Mouse (Mus musculus) midbrain, embryonic 13.5 days (tissue): Measurements from ENCODE around the gene Fam189a1. TPM values are rescaled to one million over a fixed set of nuclear protein-coding genes. Genes with fewer than 3 reads are reported as not detected.
A peak's percentile ranks its signal among the peaks of the same experiment; 100 is the strongest.

Experiments
- ATAC-seq: fragments of 200-750 bp; cut with Nextera tagmentation; 2 replicates; pipeline ENCODE4 v1.8.0; 2017; ENCODE audit warnings: mild to moderate bottlenecking, moderate TSS enrichment, moderate library complexity
- H3K27ac ChIP-seq: fragments of 300-500 bp; sonication (generic); 2 replicates; pipeline ENCODE4 v1.5.1; 2015; ENCODE audit warnings: inconsistent platforms, mild to moderate bottlenecking, moderate library complexity
- H3K27me3 ChIP-seq: fragments of 300-500 bp; sonication (generic); 2 replicates; pipeline ENCODE4 v1.6.1; 2015; ENCODE audit warnings: mild to moderate bottlenecking, inconsistent platforms
- H3K36me3 ChIP-seq: fragments of 300-500 bp; sonication (generic); 2 replicates; pipeline ENCODE4 v1.6.1; 2015; ENCODE audit warnings: mild to moderate bottlenecking, inconsistent platforms
- H3K4me1 ChIP-seq: fragments of 300-500 bp; sonication (generic); replicated peaks from 2 replicates; pipeline ENCODE4 v1.6.1; 2015; ENCODE audit warnings: inconsistent platforms
- H3K4me2 ChIP-seq: fragments of 300-500 bp; sonication (generic); replicated peaks from 2 replicates; pipeline ENCODE4 v1.6.1; 2015; ENCODE audit warnings: moderate library complexity, mild to moderate bottlenecking, inconsistent platforms
- H3K4me3 ChIP-seq: fragments of 300-500 bp; sonication (generic); replicated peaks from 2 replicates; pipeline ENCODE4 v1.5.1; 2015; ENCODE audit warnings: mild to moderate bottlenecking, inconsistent platforms
- H3K9ac ChIP-seq: fragments of 300-500 bp; sonication (generic); replicated peaks from 2 replicates; pipeline ENCODE4 v1.6.1; 2015; ENCODE audit warnings: mild to moderate bottlenecking, inconsistent platforms
- H3K9me3 ChIP-seq: fragments of 300-500 bp; sonication (generic); 2 replicates; pipeline ENCODE4 v1.6.1; 2016; ENCODE audit warnings: mild to moderate bottlenecking, inconsistent platforms
- WGBS: fragments of 180-500 bp; shearing (Covaris S2); methylation state at CpG from one replicate; pipeline ENCODE4 v1.1.7; 2015; 5-methylcytosine and 5-hydroxymethylcytosine counted together
- polyA plus RNA-seq: library from polyadenylated mRNA; unstranded; fragments of >200 nt; fragmentation: Nextera tagmentation; extraction: Ambion mirVana; gene quantifications from 2 replicates; pipeline ENCODE4 v1.2.1, GENCODE M21; 2015

Fam189a1 gene
- polyA plus RNA-seq, 1 experiment from 2014 or later, result 5.9 TPM

DNA sequence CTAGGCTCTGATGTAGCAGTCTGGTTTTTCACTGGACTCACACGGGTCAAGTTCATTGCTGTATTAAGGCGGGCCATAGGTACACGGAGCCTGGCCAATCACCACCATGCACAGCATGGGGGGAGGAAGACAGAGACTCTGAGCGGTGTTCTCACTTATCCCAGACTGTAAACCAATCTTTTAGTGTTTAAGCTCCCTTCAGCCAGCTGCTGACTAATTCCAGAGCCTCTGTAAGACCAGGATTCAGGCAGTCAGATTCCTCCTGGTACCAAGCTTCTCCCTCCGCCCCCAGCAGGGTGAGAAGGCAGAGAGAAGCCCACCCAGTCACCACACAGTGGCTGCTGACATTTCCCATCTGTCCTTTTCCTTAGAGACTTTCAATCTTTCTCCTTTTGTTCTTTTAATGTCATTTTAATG, 260.7 kb downstream of the Fam189a1 start:
- Histone ChIP-seq H3K4me1 (peaks cover 7% of the 10 kb centered on the region; the same call in 1 of the 2 replicates), H3K9ac (0 out of 2 replicates have a peak overlapping the region, but pooled peaks have one; percentile 10), H3K27me3 (no peaks in the 10 kb centered on the region), H3K4me2 (no peak overlapping the region), H3K4me3 (no peak overlapping the region), H3K36me3 (no peaks in the 10 kb centered on the region), H3K27ac (peak overlapping the region; percentile 6; the same call in 1 of the 2 replicates), H3K9me3 (no peaks in the 10 kb centered on the region)
- WGBS, result 62% methylated on average over 5 of the region's 5 CpGs
- ATAC-seq, result peak; percentile 50; the same call in 1 of the 2 replicates

DNA sequence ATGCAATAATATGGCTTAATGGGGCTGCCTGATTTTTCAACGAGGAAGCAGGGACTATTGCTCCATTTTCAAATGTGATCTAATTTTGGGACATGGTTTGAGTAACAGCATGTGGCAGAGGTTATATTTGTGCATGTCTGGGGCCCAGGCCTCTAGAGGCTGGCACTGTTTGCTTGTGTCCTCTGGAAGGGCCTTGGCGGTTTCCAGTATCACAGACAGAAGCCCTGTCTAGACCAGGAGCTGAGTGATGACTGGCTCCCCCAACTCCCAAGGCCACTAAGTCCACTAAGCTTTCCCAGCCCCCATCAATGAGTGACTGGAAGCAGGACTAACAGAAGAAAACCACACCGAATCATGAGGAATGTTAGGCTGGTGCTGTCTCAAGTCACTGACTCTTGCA, 265.2 kb downstream of the Fam189a1 start:
- no peak overlapping the region for H3K4me3 ChIP-seq
- H3K9me3 ChIP-seq, result no peaks in the 10 kb centered on the region
- no peak for ATAC-seq
- 90% methylated on average over 3 of the region's 3 CpGs for WGBS
- H3K27me3 ChIP-seq, result no peaks in the 10 kb centered on the region
- H3K27ac ChIP-seq, result no peak overlapping the region
- no peak overlapping the region for H3K4me2 ChIP-seq
- H3K36me3 ChIP-seq, result no peaks in the 10 kb centered on the region
- H3K9ac ChIP-seq, result no peak overlapping the region
- H3K4me1 ChIP-seq, result peaks cover 7% of the 10 kb centered on the region; the same call in 1 of the 2 replicates

DNA sequence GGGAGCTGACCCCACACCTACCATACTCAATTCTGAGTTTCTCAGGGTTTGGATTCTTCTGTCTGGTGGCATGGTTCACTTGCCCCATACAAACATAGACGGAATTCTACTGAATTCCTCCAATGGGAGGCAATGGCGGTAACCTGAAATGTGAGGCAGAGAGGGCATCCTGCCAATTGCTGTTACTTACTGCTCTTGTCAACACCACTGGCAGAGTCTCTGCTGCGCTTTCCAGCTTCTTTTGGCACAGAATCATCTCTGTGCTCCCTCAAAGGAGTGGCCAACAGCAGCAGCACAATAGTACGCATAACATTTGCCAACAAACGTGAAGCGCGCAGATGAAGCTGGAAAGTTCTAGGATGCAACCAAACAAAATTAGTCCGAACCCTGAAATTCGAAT, 266.5 kb downstream of the Fam189a1 start:
- H3K9me3 ChIP-seq, result no peaks in the 10 kb centered on the region
- ATAC-seq, result no peak
- no peak overlapping the region for H3K4me3 ChIP-seq
- H3K27ac ChIP-seq, result no peak overlapping the region
- H3K9ac ChIP-seq, result no peak overlapping the region
- no peaks in the 10 kb centered on the region for H3K4me1 ChIP-seq
- H3K27me3 ChIP-seq, result no peaks in the 10 kb centered on the region
- 85% methylated on average over 9 of the region's 9 CpGs for WGBS
- H3K4me2 ChIP-seq, result no peak overlapping the region
- no peaks in the 10 kb centered on the region for H3K36me3 ChIP-seq

DNA sequence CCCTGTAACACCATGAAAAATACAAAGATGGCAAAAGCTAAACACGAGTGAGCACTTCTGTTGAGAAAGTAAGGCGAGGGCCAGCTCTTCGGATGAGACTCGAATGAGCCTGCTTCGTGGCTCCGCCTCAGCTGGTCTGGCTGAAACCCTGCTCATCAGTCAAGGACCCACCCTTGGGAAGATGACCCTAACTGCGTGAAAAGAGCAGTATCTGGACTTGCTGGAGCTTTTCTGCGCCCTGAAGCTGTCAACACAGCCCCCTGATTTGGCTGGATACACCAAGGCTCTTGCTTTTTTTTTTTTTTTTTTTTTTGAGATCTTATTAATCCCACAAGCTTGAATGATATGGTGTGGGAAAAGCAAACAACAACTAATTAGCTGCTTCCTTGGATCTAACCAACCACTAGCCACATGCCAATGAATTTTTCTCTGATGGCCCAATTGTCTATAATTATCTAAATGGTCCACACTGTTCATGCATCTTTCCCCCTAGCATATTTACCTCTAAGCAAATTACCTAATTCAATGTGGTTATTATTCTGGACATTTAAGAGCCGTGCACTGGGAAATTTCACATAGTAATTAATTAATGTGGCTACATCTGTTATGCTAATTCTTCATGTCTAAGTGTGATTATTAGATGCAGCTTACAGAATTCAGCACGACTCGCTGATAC, 272.0 kb downstream of the Fam189a1 start:
- no peaks in the 10 kb centered on the region for H3K9me3 ChIP-seq
- H3K4me1 ChIP-seq, result no peaks in the 10 kb centered on the region
- WGBS, result 67% methylated on average over 11 of the region's 11 CpGs
- H3K27me3 ChIP-seq, result no peaks in the 10 kb centered on the region
- H3K36me3 ChIP-seq, result no peaks in the 10 kb centered on the region
- H3K4me2 ChIP-seq, result no peak overlapping the region
- no peak overlapping the region for H3K9ac ChIP-seq
- ATAC-seq, result peak; percentile 79
- H3K27ac ChIP-seq, result no peak overlapping the region
- no peak overlapping the region for H3K4me3 ChIP-seq

DNA sequence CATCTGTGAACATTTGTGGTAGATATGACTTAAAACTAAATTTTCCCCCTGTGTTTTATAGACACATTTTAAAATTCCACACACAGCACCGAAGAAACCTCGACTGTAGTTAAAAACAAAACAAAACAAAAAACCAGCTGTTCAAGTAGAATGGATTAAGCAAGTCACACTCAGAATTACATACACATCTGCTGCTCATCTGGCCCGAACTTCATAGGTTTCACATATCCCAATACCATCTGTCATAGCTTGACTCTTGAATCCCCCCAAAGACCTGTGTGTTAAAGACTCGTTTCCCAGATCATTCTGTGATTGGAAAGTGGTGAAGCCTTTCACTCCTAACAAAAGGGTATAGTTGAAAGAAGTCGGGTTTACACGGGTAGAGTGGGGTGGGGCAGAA, 274.1 kb downstream of the Fam189a1 start:
- no peak overlapping the region for H3K9ac ChIP-seq
- no peaks in the 10 kb centered on the region for H3K27me3 ChIP-seq
- no peak overlapping the region for H3K4me3 ChIP-seq
- H3K9me3 ChIP-seq, result no peaks in the 10 kb centered on the region
- ATAC-seq, result no peak
- no peaks in the 10 kb centered on the region for H3K4me1 ChIP-seq
- no peak overlapping the region for H3K27ac ChIP-seq
- H3K4me2 ChIP-seq, result no peak overlapping the region
- WGBS, result 76% methylated on average over 6 of the region's 6 CpGs
- no peaks in the 10 kb centered on the region for H3K36me3 ChIP-seq

DNA sequence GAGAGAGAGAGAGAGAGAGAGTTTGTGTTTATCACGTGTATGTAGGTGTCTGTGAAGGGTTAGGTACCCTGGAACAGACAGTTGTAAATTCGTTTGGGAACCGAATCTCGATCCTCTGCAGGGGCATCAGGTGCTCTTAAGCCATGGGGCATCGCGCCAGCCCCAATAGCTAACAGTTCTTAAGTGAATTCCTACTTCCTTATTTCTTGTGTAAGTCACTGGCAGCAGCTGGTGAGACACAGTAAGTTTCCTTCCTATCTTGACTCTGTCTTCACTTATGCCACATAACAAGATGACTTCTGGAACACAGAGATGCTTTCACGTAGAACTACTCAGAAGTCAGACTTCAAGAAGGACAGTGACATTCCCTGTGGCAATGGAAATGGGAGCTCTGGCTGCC, 275.0 kb downstream of the Fam189a1 start:
- no peak for ATAC-seq
- H3K27me3 ChIP-seq, result no peaks in the 10 kb centered on the region
- 83% methylated on average over 7 of the region's 7 CpGs for WGBS

DNA sequence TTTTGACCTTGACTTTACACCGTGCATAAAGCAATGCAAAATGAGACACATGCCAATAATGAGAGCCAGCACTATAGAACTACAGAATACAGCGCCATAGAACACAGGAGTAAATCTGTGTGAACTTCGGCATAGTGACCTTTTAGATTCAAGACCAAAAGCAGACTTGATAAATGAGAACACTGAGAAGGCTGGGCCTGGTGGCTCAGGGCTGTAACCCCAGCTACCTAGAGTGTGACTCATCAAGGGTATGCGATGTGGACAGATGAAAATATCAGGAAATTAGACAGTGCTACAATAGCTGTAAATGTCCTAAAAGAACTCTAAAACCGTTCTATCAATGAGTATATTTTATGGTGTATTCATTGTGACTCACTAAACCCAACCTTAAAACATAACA, 276.0 kb downstream of the Fam189a1 start:
- H3K9me3 ChIP-seq, result no peaks in the 10 kb centered on the region
- H3K4me2 ChIP-seq, result no peak overlapping the region
- H3K9ac ChIP-seq, result no peak overlapping the region
- WGBS, result 91% methylated on average over 5 of the region's 5 CpGs
- no peak overlapping the region for H3K27ac ChIP-seq
- H3K36me3 ChIP-seq, result no peaks in the 10 kb centered on the region
- no peak for ATAC-seq
- H3K27me3 ChIP-seq, result no peaks in the 10 kb centered on the region
- H3K4me1 ChIP-seq, result no peaks in the 10 kb centered on the region
- H3K4me3 ChIP-seq, result no peak overlapping the region

More for the DNA sequence above, 275.0 kb downstream of the Fam189a1 start:
- Histone ChIP-seq H3K36me3 (no peaks in the 10 kb centered on the region), H3K9me3 (no peaks in the 10 kb centered on the region), H3K4me1 (no peaks in the 10 kb centered on the region), H3K4me2 (no peak overlapping the region), H3K9ac (no peak overlapping the region), H3K27ac (no peak overlapping the region), H3K4me3 (no peak overlapping the region)

DNA sequence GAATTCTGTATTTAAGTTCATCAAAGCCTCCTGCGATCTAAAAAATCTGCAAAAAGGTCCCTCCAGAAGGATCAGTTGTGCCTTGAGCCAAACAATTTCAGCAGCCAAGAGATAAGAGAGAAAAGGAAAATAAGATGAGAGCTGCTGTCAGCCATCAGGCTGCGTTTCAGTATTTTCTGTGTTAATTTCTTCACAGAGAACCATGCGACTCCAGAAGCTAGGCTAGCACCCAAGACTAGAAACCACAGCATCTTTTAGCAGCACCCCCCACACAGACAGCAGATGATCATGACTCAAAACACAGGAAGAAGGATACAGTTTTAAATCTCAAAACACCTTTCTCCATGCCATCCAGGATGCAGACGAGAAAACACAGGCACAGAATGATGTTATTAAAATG, 281.4 kb downstream of the Fam189a1 start:
- no peak overlapping the region for H3K9ac ChIP-seq
- H3K27me3 ChIP-seq, result no peaks in the 10 kb centered on the region
- H3K36me3 ChIP-seq, result no peaks in the 10 kb centered on the region
- no peak overlapping the region for H3K4me2 ChIP-seq
- no peaks in the 10 kb centered on the region for H3K9me3 ChIP-seq
- H3K4me3 ChIP-seq, result no peak overlapping the region
- H3K4me1 ChIP-seq, result peaks cover 21% of the 10 kb centered on the region
- no peak overlapping the region for H3K27ac ChIP-seq
- WGBS, result 89% methylated on average over 4 of the region's 4 CpGs
- no peak for ATAC-seq

DNA sequence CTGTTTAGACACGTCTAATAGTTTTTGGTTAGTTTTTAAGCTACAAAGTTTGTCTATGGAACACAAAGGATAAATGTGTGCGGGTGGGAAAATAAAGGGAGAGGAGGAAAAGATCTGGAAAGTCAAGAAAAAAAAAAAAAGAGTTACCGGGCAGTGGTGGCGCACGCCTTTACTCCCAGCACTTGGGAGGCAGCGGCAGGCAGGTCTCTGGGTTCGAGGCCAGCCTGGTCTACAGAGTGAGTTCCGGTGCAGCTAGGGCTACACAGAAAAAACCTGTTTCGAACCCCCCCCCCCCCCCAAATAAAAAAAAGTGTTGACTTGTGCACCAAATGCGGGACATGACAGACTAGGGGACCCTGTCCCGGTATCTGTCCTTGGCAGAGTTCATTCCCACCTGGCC, 283.1 kb downstream of the Fam189a1 start:
- Histone ChIP-seq H3K4me3 (peak overlapping the region; percentile 89), H3K9ac (no peak overlapping the region; the same call in 1 of the 2 replicates), H3K4me1 (peaks cover 34% of the 10 kb centered on the region), H3K27me3 (no peaks in the 10 kb centered on the region), H3K4me2 (peak overlapping the region; percentile 93), H3K27ac (peak overlapping the region; percentile 77), H3K9me3 (no peaks in the 10 kb centered on the region), H3K36me3 (no peaks in the 10 kb centered on the region)
- ATAC-seq, result peak; percentile 22
- 41% methylated on average over 11 of the region's 11 CpGs for WGBS

DNA sequence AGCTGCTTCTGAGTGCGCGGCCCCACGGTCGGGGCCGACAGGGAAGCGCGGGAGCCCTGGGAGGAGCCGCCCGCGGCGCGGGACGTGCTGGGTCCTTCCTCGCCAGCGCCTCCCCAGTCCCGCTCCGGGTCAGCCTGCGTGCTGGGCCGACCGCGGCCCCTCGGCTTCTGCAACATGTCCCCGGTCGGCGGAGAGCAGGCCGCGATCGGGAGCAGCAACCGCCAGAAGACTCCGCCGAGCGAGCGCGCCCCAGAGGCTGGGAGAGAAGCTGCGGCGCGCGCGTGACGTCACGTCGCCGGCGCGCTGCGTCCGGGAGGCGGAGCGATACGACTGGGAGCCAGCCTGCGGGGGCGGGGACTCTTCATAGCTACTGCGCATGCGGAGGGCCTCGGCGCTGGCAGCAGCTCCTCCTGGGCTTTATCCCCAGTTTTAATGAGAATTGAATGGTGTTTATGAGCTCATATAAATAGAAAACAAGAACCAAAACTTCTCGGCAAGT, 283.6 kb downstream of the Fam189a1 start, which contains the start of gene Nsmce3:
TSS of gene Nsmce3 (minus strand) at position 255 of the 499 bp plus-strand sequence.
- peak within 1 kb of the TSS; percentile 95 for H3K9ac ChIP-seq
- peak; percentile 94 for ATAC-seq
- H3K27ac ChIP-seq, result peak within 1 kb of the TSS; percentile 95
- H3K4me3 ChIP-seq, result peak within 1 kb of the TSS; percentile 89
- WGBS, result under 1% methylated on average over 57 of the region's 57 CpGs
- H3K4me2 ChIP-seq, result peak within 1 kb of the TSS; percentile 93
- no peaks in the 10 kb centered on the region for H3K9me3 ChIP-seq
- H3K27me3 ChIP-seq, result no peaks in the 10 kb centered on the region
- H3K4me1 ChIP-seq, result peaks cover 34% of the 10 kb centered on the region
- H3K36me3 ChIP-seq, result no peaks in the 10 kb centered on the region

DNA sequence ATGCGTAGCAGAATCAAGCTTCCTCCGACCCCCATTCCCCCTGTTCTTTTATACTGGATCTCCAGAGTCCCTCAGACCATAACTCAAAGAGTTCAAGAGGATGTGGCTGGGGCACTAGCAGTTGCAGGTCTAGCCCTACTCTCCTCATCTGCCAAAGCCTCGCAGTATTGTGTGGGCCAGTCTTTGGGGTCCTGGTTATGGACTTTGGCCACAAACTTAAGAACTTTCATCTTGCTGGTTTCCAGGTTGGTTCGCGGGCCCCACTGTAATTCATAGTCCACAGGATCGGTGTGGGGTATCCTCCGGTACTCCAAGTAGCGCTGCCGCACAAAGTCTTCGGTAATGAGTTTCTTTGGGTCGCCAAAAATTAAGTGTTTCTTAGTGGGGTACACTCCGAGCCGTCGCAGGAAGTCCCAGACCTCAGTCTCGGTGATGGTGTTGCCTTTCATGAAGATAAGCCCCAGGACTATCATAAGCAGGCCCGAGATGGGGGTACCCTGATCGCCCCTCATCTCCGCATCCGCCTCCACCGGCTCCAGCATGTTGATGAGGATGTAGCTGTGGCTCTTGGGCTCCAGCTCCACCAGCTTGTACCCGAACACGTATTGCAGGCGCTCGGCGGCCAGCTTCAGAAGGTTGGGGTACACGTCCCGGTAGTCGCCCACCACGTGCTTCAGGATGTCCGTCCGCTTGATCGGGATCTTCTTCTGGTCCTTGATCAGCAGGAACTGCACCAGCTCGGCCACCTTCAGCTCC, 284.2 kb downstream of the Fam189a1 start:
- peaks cover 34% of the 10 kb centered on the region for H3K4me1 ChIP-seq
- H3K36me3 ChIP-seq, result no peaks in the 10 kb centered on the region
- peak; percentile 74 for ATAC-seq
- peak overlapping the region; percentile 95 for H3K27ac ChIP-seq
- no peaks in the 10 kb centered on the region for H3K9me3 ChIP-seq
- H3K4me3 ChIP-seq, result peak overlapping the region; percentile 89
- WGBS, result under 1% methylated on average over 33 of the region's 33 CpGs
- H3K9ac ChIP-seq, result peak overlapping the region; percentile 95
- no peaks in the 10 kb centered on the region for H3K27me3 ChIP-seq
- H3K4me2 ChIP-seq, result peak overlapping the region; percentile 93

DNA sequence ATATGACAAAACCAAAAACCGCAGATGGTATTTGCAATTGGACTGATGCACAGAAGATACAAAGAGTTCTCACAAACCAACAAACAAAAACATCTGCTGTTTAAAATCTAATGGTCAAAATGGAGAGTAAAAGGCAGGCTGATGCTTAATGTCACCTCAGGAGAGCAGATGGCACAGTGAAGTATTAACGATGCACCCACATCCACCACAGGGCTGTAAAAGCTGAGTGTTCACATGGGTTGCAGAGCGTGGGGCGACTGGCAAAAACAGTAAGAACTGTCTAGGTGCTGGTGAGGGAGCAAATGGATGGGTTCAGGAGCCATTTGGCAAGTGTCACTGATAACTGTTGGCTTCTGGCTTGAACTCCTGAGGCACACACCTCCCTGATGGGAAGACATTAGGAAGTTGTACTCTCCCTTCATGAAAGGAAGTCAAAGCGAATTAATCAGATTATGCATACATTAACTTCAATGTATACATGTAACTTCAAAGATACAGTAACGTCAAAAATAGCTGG, 286.8 kb downstream of the Fam189a1 start:
- no peak overlapping the region for H3K4me3 ChIP-seq
- peaks cover 34% of the 10 kb centered on the region for H3K4me1 ChIP-seq
- H3K4me2 ChIP-seq, result no peak overlapping the region
- no peak overlapping the region for H3K9ac ChIP-seq
- no peak for ATAC-seq
- no peaks in the 10 kb centered on the region for H3K36me3 ChIP-seq
- no peaks in the 10 kb centered on the region for H3K9me3 ChIP-seq
- no peak overlapping the region for H3K27ac ChIP-seq
- WGBS, result 91% methylated on average over 6 of the region's 6 CpGs
- no peaks in the 10 kb centered on the region for H3K27me3 ChIP-seq
